Mouse (Mus musculus): ENCODE data around the gene Msi2. TPM values are rescaled to one million over a fixed set of nuclear protein-coding genes. Genes with fewer than 3 reads are reported as not detected.
A peak's percentile ranks its signal among the peaks of the same experiment; 100 is the strongest.

The Msi2 gene
- polyA plus RNA-seq, 1 experiment from 2014 or later: 33.1 TPM

DNA sequence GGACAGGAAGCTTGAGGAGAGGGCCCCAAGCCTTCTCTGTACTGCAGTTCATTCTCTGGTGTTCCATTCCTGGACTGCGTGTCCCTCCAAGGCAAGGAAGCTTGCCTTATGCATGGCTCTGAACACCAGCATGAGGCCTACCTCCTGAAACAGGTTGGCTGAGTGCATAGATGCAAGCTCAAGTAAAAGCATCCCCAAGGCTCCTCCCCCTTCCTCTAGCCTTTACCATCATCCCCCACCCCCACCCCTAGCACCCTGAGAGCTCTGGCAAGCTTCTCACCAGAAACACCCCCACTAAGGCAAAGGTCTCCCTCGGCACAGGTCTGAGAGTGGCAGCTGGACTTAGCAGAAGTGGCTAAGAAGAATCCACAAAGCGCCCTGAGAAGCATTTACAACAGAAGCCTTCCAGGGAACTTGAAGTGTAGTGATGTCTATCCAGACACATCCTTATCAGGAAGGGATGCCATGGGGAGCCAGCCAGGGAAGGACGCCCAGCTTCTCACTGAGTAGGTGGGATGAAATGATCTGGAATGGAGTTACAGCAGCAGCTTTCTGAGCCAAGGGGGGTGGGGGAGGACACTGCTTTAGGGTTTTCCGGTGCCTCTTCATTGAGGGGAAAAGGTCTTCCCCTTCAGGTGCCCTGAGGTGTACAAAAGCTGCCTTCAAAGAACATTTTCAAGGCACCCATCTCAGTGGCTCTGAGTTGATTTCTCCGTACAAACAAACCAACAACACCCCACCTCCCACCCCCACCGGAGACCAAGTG is 141.9 kb downstream of the Msi2 start:
- DNase-seq: no peak
- Histone ChIP-seq H3K9ac (replicated peaks; ENCODE audit: low read length) (no peak overlapping the region), H3K4me3 (replicated peaks; ENCODE audit: low read depth, low read length) (no peak overlapping the region), H3K4me1 (ENCODE audit: control insufficient read depth, insufficient read depth, low read length) (peaks cover 63% of the 10 kb centered on the region), H3K9me3 (ENCODE audit: control insufficient read depth, low read length) (no peaks in the 10 kb centered on the region), H3K27ac (replicated peaks; ENCODE audit: low read depth, low read length) (peak overlapping the region; percentile 58), H3K27me3 (ENCODE audit: control insufficient read depth, insufficient read depth, low read length) (no peaks in the 10 kb centered on the region), H3K36me3 (ENCODE audit: control insufficient read depth, insufficient read depth, low read length) (no peaks in the 10 kb centered on the region), H3K4me2 (ENCODE audit: low read length) (no peak overlapping the region)
- ATAC-seq (ENCODE audit: low FRiP score, low TSS enrichment): no peak
- 58% methylated on average over 7 of the region's 7 CpGs for WGBS

DNA sequence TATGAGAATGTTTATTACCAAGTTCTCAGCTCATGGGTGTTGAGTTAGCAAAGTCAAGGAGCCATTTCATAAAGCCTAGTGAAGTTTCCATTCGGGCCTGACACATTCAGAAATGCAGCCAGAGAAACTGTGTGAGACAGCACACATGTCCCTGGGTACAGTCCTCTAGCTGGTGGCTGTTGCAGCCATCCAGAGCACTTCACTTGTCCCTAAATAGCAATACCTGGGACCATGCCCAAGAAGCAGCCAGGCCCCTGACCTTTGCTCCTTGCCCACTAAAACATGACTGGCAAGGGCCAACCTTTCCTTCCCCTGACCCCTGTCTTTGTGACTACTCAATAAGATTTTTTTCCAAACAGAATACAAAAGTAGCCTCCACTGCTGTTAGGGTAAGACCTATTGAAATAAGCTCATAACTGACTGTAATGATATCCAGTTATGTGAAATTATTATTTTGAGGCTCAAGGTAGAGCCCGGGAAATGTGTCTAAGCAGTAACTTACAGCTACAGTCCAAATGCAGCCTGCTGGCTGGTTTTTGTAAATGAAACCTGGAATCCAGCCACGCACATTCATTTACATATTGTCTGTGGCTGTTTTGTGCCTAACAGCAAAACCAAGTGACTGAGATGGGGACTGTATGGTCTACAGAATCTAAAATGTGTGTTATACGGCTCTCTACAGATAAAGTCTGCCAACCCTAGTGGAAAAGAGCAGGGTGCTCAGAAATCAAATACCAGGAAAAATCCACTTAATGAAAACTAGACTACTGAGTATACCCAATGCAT is 143.5 kb downstream of the Msi2 start:
- H3K4me2 ChIP-seq (ENCODE audit: low read length): no peak overlapping the region
- no peak for ATAC-seq (ENCODE audit: low FRiP score, low TSS enrichment)
- H3K4me1 ChIP-seq (ENCODE audit: control insufficient read depth, insufficient read depth, low read length): peaks cover 55% of the 10 kb centered on the region
- no peak overlapping the region for H3K9ac ChIP-seq (replicated peaks; ENCODE audit: low read length)
- no peaks in the 10 kb centered on the region for H3K36me3 ChIP-seq (ENCODE audit: control insufficient read depth, insufficient read depth, low read length)
- H3K4me3 ChIP-seq (replicated peaks; ENCODE audit: low read depth, low read length): no peak overlapping the region
- H3K27me3 ChIP-seq (ENCODE audit: control insufficient read depth, insufficient read depth, low read length): no peaks in the 10 kb centered on the region
- peak; percentile 73 for DNase-seq
- peak overlapping the region; percentile 46 for H3K27ac ChIP-seq (replicated peaks; ENCODE audit: low read depth, low read length)
- H3K9me3 ChIP-seq (ENCODE audit: control insufficient read depth, low read length): no peaks in the 10 kb centered on the region
- WGBS: 48% methylated on average over 4 of the region's 4 CpGs

DNA sequence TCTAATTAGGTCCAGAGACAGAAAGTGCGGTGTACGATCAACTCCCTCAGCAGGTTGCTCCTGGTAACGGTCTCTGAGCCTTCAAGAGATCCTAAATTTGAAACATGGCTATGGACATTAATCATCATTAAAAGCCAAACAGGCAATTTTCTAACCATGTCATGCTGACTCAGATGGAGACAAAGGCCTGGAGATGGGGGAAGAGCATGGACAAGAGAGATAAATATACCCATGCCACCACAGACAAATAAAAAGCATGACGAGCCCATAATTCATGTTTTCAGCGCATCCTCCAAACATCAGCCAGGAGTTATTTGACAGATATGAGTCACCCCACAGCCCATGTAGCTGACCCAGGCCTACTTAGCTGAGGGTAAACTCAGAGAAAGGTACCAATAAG is 145.3 kb downstream of the Msi2 start:
- 76% methylated on average over 5 of the region's 5 CpGs for WGBS
- no peaks in the 10 kb centered on the region for H3K36me3 ChIP-seq (ENCODE audit: control insufficient read depth, insufficient read depth, low read length)
- H3K4me1 ChIP-seq (ENCODE audit: control insufficient read depth, insufficient read depth, low read length): peaks cover 60% of the 10 kb centered on the region
- no peak overlapping the region for H3K4me3 ChIP-seq (replicated peaks; ENCODE audit: low read depth, low read length)
- no peaks in the 10 kb centered on the region for H3K9me3 ChIP-seq (ENCODE audit: control insufficient read depth, low read length)
- DNase-seq: no peak
- H3K27ac ChIP-seq (replicated peaks; ENCODE audit: low read depth, low read length): no peak overlapping the region; the same call in 1 of the 2 replicates
- H3K27me3 ChIP-seq (ENCODE audit: control insufficient read depth, insufficient read depth, low read length): no peaks in the 10 kb centered on the region
- no peak overlapping the region for H3K9ac ChIP-seq (replicated peaks; ENCODE audit: low read length)
- no peak overlapping the region for H3K4me2 ChIP-seq (ENCODE audit: low read length)
- no peak for ATAC-seq (ENCODE audit: low FRiP score, low TSS enrichment)

DNA sequence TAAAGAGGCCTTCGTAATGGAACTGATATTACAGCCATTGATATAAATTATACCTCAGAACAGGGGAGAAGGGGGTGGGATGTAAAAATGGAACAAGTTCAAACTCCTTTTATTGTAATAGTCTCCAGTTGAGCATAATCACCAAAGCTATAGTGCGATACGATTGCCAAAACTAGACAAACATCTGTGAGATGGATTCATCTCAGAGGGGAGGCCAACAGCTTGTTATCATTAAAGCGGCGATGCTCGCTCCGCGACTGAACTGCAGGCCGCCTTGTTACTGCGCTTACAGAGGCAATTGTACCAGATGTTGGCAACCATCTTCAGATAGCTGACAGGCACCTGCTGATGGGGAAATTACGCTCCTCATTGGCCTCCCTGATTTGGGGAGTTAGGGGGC is 145.9 kb downstream of the Msi2 start:
- Histone ChIP-seq H3K4me1 (ENCODE audit: control insufficient read depth, insufficient read depth, low read length) (peaks cover 60% of the 10 kb centered on the region), H3K9ac (replicated peaks; ENCODE audit: low read length) (no peak overlapping the region), H3K4me2 (ENCODE audit: low read length) (no peak overlapping the region), H3K36me3 (ENCODE audit: control insufficient read depth, insufficient read depth, low read length) (no peaks in the 10 kb centered on the region), H3K9me3 (ENCODE audit: control insufficient read depth, low read length) (no peaks in the 10 kb centered on the region), H3K27ac (replicated peaks; ENCODE audit: low read depth, low read length) (0 out of 2 replicates have a peak overlapping the region, but pooled peaks have one; percentile 42), H3K27me3 (ENCODE audit: control insufficient read depth, insufficient read depth, low read length) (no peaks in the 10 kb centered on the region), H3K4me3 (replicated peaks; ENCODE audit: low read depth, low read length) (no peak overlapping the region)
- 71% methylated on average over 11 of the region's 11 CpGs for WGBS
- ATAC-seq (ENCODE audit: low FRiP score, low TSS enrichment) (no peak), DNase-seq (peak; percentile 58)

DNA sequence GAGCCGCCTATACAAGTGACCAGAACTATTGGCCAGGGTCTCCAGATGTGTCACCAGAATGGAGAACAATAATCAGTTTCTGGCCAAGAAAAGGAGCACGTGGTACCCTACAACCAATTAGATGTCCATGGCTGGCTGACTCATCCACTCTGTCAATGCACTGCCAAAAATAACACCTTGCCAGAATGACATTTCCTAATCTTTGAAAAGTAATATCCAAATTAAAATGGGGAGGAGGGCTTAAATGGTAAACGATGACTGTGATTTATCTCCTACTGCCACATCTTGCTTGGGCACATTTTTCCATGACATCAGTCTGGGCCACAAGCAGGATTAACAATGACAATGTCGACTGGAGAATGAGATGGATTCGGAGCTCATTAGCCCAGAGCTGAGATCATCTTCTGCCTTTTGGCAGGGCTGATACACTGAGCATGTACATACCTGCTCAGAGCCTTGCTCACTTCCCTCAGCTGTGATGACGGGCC is 147.6 kb downstream of the Msi2 start:
- peaks cover 61% of the 10 kb centered on the region for H3K4me1 ChIP-seq (ENCODE audit: control insufficient read depth, insufficient read depth, low read length)
- H3K4me3 ChIP-seq (replicated peaks; ENCODE audit: low read depth, low read length): no peak overlapping the region
- 70% methylated on average over 6 of the region's 6 CpGs for WGBS
- H3K36me3 ChIP-seq (ENCODE audit: control insufficient read depth, insufficient read depth, low read length): no peaks in the 10 kb centered on the region
- DNase-seq (no peak), ATAC-seq (ENCODE audit: low FRiP score, low TSS enrichment) (no peak)
- H3K27me3 ChIP-seq (ENCODE audit: control insufficient read depth, insufficient read depth, low read length): no peaks in the 10 kb centered on the region
- peak overlapping the region; percentile 70 for H3K27ac ChIP-seq (replicated peaks; ENCODE audit: low read depth, low read length)
- no peak overlapping the region for H3K9ac ChIP-seq (replicated peaks; ENCODE audit: low read length)
- no peaks in the 10 kb centered on the region for H3K9me3 ChIP-seq (ENCODE audit: control insufficient read depth, low read length)
- H3K4me2 ChIP-seq (ENCODE audit: low read length): no peak overlapping the region

DNA sequence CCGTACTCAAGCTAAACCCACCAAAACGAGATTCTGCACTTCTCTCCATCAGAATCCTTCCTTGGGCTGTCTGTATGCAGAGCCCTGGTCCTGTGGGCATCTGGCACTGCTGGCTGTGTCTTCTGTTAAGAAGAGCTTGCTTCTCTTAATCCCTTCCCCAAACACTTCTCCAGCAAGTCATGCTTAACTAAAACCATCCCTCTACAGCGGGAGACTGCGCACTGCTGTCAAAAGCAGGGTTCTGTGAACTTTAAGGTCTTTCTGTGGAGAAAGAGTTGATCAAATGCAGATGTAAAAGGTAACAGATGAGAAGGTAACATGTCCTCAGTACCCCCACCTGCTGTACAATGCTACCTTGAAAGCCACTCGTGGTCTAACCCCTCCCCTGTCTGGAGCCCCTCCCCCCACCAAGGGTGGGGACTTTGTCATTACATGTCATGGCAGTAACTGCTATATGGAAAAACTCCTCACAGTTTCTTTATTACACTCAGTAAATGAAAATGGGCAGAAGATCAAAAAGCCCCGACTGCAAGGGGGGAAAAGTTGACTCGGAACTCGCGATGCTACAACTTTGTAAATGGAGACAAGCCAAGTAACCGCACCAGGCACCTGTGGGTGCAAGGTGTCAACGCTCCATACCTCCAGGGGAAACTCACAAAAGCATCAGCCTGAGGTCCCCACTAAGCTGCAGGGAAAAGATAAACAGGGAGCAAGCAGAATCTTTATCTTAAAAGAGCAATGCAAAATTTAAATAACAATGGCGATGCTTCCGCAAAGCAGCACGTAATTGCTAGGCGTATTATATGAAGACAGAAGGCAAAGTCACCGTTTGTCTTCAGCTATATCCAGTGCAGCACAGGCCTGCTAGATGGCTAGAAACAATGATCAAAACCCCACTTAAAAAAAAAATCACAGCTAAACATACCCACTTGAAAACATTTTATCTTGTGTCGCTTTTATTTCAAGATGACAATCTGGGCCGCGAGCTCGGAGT is 151.4 kb downstream of the Msi2 start:
- Histone ChIP-seq H3K9ac (replicated peaks; ENCODE audit: low read length) (no peak overlapping the region), H3K27me3 (ENCODE audit: control insufficient read depth, insufficient read depth, low read length) (no peaks in the 10 kb centered on the region), H3K36me3 (ENCODE audit: control insufficient read depth, insufficient read depth, low read length) (no peaks in the 10 kb centered on the region), H3K4me1 (ENCODE audit: control insufficient read depth, insufficient read depth, low read length) (peaks cover 51% of the 10 kb centered on the region), H3K4me2 (ENCODE audit: low read length) (no peak overlapping the region), H3K9me3 (ENCODE audit: control insufficient read depth, low read length) (no peaks in the 10 kb centered on the region), H3K4me3 (replicated peaks; ENCODE audit: low read depth, low read length) (no peak overlapping the region), H3K27ac (replicated peaks; ENCODE audit: low read depth, low read length) (no peak overlapping the region)
- 30% methylated on average over 20 of the region's 20 CpGs for WGBS
- no peak for DNase-seq
- ATAC-seq (ENCODE audit: low FRiP score, low TSS enrichment): no peak

DNA sequence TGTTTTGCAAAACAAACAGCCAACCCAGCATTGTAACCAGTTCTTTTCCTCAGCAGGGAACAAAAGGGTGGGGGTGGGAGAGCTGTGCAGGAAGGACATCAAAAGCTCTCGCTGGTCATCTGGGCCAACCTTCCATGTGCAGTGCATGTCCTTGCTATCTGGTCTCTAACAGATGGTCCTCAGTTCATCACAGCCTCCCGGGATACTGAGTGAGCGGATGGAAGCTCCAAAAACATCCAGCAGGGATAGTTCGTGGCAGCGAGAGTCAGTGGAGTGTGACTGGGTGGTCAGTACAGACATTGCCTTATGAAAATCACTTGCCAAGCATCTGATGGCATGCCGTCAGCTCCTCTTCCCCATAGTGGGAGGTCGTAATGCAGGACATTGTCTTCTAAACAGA is 153.5 kb downstream of the Msi2 start:
- Histone ChIP-seq H3K9me3 (ENCODE audit: control insufficient read depth, low read length) (no peaks in the 10 kb centered on the region), H3K36me3 (ENCODE audit: control insufficient read depth, insufficient read depth, low read length) (no peaks in the 10 kb centered on the region), H3K4me2 (ENCODE audit: low read length) (no peak overlapping the region), H3K9ac (replicated peaks; ENCODE audit: low read length) (no peak overlapping the region), H3K27me3 (ENCODE audit: control insufficient read depth, insufficient read depth, low read length) (no peaks in the 10 kb centered on the region), H3K4me3 (replicated peaks; ENCODE audit: low read depth, low read length) (no peak overlapping the region), H3K27ac (replicated peaks; ENCODE audit: low read depth, low read length) (0 out of 2 replicates have a peak overlapping the region, but pooled peaks have one; percentile 45), H3K4me1 (ENCODE audit: control insufficient read depth, insufficient read depth, low read length) (peaks cover 56% of the 10 kb centered on the region)
- DNase-seq (no peak), ATAC-seq (ENCODE audit: low FRiP score, low TSS enrichment) (no peak)
- 34% methylated on average over 7 of the region's 7 CpGs for WGBS

DNA sequence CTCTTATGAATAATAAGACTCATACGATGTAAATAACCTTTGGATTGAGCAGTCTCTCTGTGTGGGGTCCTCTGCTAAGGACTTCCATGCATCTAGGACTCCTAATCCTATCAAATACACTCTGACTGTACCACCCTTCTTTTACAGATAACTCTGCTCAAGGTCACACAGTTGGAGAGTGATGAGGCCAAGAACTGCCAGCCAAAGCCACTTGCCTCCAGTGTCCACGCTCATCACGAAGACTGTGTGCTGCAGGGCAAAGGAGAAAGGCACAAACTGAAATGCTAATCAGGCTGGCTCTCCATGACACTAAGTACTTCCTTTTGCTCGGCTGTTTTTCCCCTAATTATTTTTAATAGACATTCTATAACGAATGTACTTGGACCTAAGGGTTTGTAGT is 153.9 kb downstream of the Msi2 start:
- DNase-seq: no peak
- whole genome bisulfite sequencing: 25% methylated on average over 5 of the region's 5 CpGs
- no peak for ATAC-seq (ENCODE audit: low FRiP score, low TSS enrichment)
- no peak overlapping the region for H3K4me2 ChIP-seq (ENCODE audit: low read length)
- H3K9ac ChIP-seq (replicated peaks; ENCODE audit: low read length): no peak overlapping the region
- no peaks in the 10 kb centered on the region for H3K9me3 ChIP-seq (ENCODE audit: control insufficient read depth, low read length)
- H3K4me1 ChIP-seq (ENCODE audit: control insufficient read depth, insufficient read depth, low read length): peaks cover 55% of the 10 kb centered on the region
- no peak overlapping the region for H3K4me3 ChIP-seq (replicated peaks; ENCODE audit: low read depth, low read length)
- peak overlapping the region; percentile 45; the same call in 1 of the 2 replicates for H3K27ac ChIP-seq (replicated peaks; ENCODE audit: low read depth, low read length)
- H3K27me3 ChIP-seq (ENCODE audit: control insufficient read depth, insufficient read depth, low read length): no peaks in the 10 kb centered on the region
- H3K36me3 ChIP-seq (ENCODE audit: control insufficient read depth, insufficient read depth, low read length): no peaks in the 10 kb centered on the region
